Mouse (Mus musculus) lung, postnatal 0 days (tissue): ENCODE results near the gene Mdk.

Experiments used
- CTCF ChIP-seq: IDR thresholded peaks from 2 replicates; pipeline ENCODE4 v1.5.1; 2016; ENCODE audit warnings: antibody characterized with exemption, mild to moderate bottlenecking
- EP300 ChIP-seq: IDR thresholded peaks from 2 replicates; pipeline ENCODE4 v1.6.1; 2016; ENCODE audit warnings: antibody characterized with exemption, mild to moderate bottlenecking, control low read depth

- TF ChIP-seq CTCF (peak; percentile 40), EP300 (no peak; the same call in 1 of the 2 replicates)
These were observed 39.4 kb upstream of the Mdk start for GRCm38 (mm10) chr2:91971231-91972097.
